Mouse (Mus musculus) limb, embryonic 14.5 days (tissue): ENCODE measurements at regions not wholly inside any gene's neighbourhood (a gene's known extent, or its start where the extent isn't known, plus 50 kb on each side); places are given as distances from the start of the nearest gene placed in this dataset.
A peak's percentile ranks its signal among the peaks of the same experiment; 100 is the strongest.
"Not testable (repeated sequence)": the region's sequence is repeated elsewhere in the genome, so short reads cannot be mapped to it uniquely, and the experiment has no call there.

Source experiments
- ATAC-seq: fragments of 200-750 bp; cut with Nextera tagmentation; 2 replicates; pipeline ENCODE4 v1.8.0; 2017; ENCODE audit warnings: low read depth, moderate number of reproducible peaks, moderate TSS enrichment; ENCODE audit not compliant: low FRiP score
- DNase-seq: peaks from one replicate; pipeline ENCODE4 v3.0.0-alpha.2; 2015; ENCODE audit warnings: low spot score
- H3K27ac ChIP-seq: fragments of 300-500 bp; sonication (generic); replicated peaks from 2 replicates; pipeline ENCODE4 v1.5.1; 2014; ENCODE audit warnings: low read depth, mild to moderate bottlenecking, low read length, moderate library complexity, mixed read lengths
- H3K27me3 ChIP-seq: fragments of 300-500 bp; sonication (generic); 2 replicates; pipeline ENCODE4 v1.6.1; 2014; ENCODE audit warnings: low read length, mixed read lengths; ENCODE audit not compliant: control insufficient read depth, insufficient read depth
- H3K36me3 ChIP-seq: fragments of 300-500 bp; sonication (generic); 2 replicates; pipeline ENCODE4 v1.6.1; 2014; ENCODE audit warnings: mild to moderate bottlenecking, low read length, moderate library complexity, mixed read lengths; ENCODE audit not compliant: control insufficient read depth, insufficient read depth
- H3K4me1 ChIP-seq: fragments of 300-500 bp; sonication (generic); 2 replicates; pipeline ENCODE4 v1.6.1; 2014; ENCODE audit warnings: antibody characterized with exemption, low read length, mixed read lengths; ENCODE audit not compliant: control insufficient read depth, insufficient read depth
- H3K4me2 ChIP-seq: fragments of 300-500 bp; sonication (generic); replicated peaks from 2 replicates; pipeline ENCODE4 v1.6.1; 2014; ENCODE audit warnings: low read depth, mild to moderate bottlenecking, low read length, moderate library complexity; ENCODE audit not compliant: severe bottlenecking
- H3K4me3 ChIP-seq: fragments of 300-500 bp; sonication (generic); replicated peaks from 2 replicates; pipeline ENCODE4 v1.5.1; 2014; ENCODE audit warnings: low read length
- H3K9ac ChIP-seq: fragments of 300-500 bp; sonication (generic); 2 replicates; pipeline ENCODE4 v1.6.1; 2014; ENCODE audit warnings: mild to moderate bottlenecking, low read depth, low read length, moderate library complexity; ENCODE audit not compliant: severe bottlenecking
- H3K9me3 ChIP-seq: fragments of 300-500 bp; sonication (generic); 2 replicates; pipeline ENCODE4 v1.6.1; 2016; ENCODE audit warnings: low read length; ENCODE audit not compliant: control insufficient read depth
- POLR2A ChIP-seq: fragments of 200-500 bp; IDR thresholded peaks from 2 replicates; pipeline ENCODE4 v1.8.0; 2012; ENCODE audit warnings: inconsistent platforms, mild to moderate bottlenecking, moderate library complexity, borderline replicate concordance; ENCODE audit not compliant: insufficient read depth, insufficient read length; ENCODE audit errors: extremely low read depth
- WGBS: fragments of 180-500 bp; shearing (Covaris S2); extraction: QIAGEN DNeasy Blood & Tissue Kit; methylation state at CpG from one replicate; pipeline ENCODE4 v1.1.7; 2014; 5-methylcytosine and 5-hydroxymethylcytosine counted together

DNA sequence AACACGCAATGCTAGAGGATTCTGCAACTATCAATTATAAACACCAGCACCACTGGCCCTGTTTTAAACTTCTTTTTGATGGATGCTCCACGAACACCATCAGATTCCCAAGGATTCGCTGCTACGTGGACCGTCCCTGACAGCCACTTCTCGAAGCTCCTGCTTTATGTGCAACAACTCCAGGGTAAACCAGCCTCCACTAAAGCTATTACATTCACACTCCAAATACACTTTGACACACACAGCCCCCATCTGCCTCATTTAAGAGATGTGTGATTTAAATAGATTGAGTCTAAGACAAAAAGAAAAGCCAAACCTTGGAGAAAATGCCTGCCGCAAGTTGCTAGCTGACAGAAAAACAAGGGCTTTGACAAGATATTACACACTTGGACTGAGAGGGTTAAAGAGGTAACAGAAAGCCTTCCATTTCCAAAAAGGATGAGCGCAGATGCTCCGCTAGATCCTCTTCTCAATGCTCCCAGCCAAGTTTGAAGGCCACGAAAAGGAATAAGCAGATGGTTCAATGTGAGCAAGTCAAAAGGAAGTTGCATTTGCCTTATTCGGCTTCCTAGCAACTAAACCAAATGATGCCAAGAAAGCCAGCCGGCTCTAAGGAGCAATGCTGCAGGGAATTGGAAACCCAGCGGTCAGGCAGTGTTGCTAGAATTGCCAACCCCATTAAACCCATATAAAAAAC, 54.0 kb upstream of the Cnep1r1 start:
- H3K4me2 ChIP-seq, result no peak overlapping the region
- H3K9me3 ChIP-seq, result no peaks in the 10 kb centered on the region
- no peaks in the 10 kb centered on the region for H3K4me1 ChIP-seq
- H3K9ac ChIP-seq, result no peak overlapping the region
- H3K27ac ChIP-seq, result no peak overlapping the region
- no peak for TF ChIP-seq POLR2A
- no peak overlapping the region for H3K4me3 ChIP-seq
- DNase-seq (no peak), ATAC-seq (no peak)
- H3K36me3 ChIP-seq, result no peaks in the 10 kb centered on the region
- 86% methylated on average over 13 of the region's 13 CpGs for WGBS
- no peaks in the 10 kb centered on the region for H3K27me3 ChIP-seq

DNA sequence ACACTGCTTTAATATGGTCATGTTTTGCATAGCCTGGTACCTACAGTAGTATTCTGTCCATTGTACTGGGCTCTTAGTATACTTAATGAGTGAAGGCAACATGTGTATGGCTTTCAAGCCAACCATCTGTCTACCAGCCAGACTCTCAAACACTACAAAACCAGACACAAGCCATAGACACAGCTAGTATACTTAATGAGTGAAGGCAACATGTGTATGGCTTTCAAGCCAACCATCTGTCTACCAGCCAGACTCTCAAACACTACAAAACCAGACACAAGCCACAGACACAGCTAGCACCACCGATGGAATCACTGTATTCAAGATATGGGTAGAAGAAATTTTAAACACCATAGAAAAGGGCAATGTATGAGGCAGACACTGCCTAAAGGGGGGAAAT, 59.5 kb upstream of the Cnep1r1 start:
- not testable (repeated sequence) for H3K4me2 ChIP-seq, H3K4me3 ChIP-seq, H3K9ac ChIP-seq, DNase-seq, H3K4me1 ChIP-seq, H3K36me3 ChIP-seq, H3K9me3 ChIP-seq, H3K27ac ChIP-seq, H3K27me3 ChIP-seq
- WGBS, result 81% methylated on average over 1 of the region's 1 CpGs
- peak; percentile 55; the same call in 1 of the 2 replicates for ATAC-seq

- no peak for TF ChIP-seq POLR2A
- Histone ChIP-seq H3K27ac (no peak overlapping the region), H3K4me2 (no peak overlapping the region), H3K27me3 (no peaks in the 10 kb centered on the region), H3K4me1 (no peaks in the 10 kb centered on the region), H3K9me3 (no peaks in the 10 kb centered on the region), H3K36me3 (no peaks in the 10 kb centered on the region), H3K4me3 (no peak overlapping the region), H3K9ac (no peak overlapping the region)
- DNase-seq (no peak), ATAC-seq (no peak)
- 87% methylated on average over 7 of the region's 7 CpGs for WGBS
Measured at GRCm38 (mm10) chr8:88057686-88058234, 60.8 kb upstream of the Cnep1r1 start.

DNA sequence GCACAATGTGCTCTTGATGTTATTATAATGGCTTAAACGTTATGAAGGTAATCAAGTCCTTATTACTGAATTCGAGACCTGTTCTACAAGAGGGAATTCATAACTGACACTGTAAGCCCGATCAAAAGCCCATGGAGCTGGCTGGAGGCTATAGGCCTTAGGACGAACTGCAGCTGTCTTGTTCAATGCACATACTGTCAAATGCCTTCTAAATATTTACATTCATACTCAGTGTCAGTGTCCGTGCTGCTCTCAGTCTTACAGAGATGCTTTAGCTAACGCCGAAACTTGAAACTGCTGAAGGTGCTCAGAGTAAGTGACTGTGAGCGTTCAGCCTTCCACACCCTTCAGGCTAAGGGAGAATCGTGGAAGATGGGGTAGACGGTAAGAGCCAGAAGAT, 67.9 kb upstream of the Cnep1r1 start:
- Histone ChIP-seq H3K4me1 (no peaks in the 10 kb centered on the region), H3K9ac (no peak overlapping the region), H3K9me3 (no peaks in the 10 kb centered on the region), H3K4me3 (no peak overlapping the region), H3K27me3 (no peaks in the 10 kb centered on the region), H3K27ac (no peak overlapping the region), H3K36me3 (no peaks in the 10 kb centered on the region), H3K4me2 (no peak overlapping the region)
- TF ChIP-seq POLR2A, result no peak
- DNase-seq (no peak), ATAC-seq (no peak)
- WGBS, result 76% methylated on average over 10 of the region's 10 CpGs

DNA sequence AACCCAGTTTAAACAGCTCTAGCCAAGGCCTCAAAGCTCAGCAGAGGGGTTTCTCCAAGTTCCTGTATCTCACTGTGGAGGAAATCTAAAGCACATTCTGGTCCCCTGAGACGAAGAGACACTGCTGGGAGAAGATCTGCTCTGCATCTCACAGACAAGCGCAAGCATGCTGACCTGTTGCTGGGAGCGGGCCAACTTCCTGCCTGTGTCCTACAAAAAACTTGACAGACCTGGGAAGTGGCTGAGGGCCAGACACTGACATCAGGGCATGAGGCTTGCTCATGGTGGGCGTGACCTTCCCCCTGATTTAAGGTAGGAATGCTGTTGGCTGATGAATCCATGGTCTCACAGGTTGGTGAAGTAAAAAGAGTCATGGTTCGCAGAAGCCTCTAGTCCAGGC, 69.5 kb upstream of the Cnep1r1 start:
- Histone ChIP-seq H3K27me3 (no peaks in the 10 kb centered on the region), H3K36me3 (no peaks in the 10 kb centered on the region), H3K27ac (no peak overlapping the region), H3K9ac (no peak overlapping the region), H3K9me3 (no peaks in the 10 kb centered on the region), H3K4me3 (no peak overlapping the region), H3K4me2 (no peak overlapping the region), H3K4me1 (no peaks in the 10 kb centered on the region)
- ATAC-seq (no peak), DNase-seq (no peak)
- TF ChIP-seq POLR2A, result no peak
- 60% methylated on average over 5 of the region's 5 CpGs for WGBS
